Mouse (Mus musculus): Measurements from ENCODE around the gene Dact3.

Gene Dact3

GRCm38 (mm10) chr7:16845072-16845819, 29.9 kb upstream of the Dact3 start:
- peak; percentile 62 for DNase-seq (ENCODE audit: low read depth, low spot score)
- Histone ChIP-seq H3K36me3 (ENCODE audit: control insufficient read depth, insufficient read depth, low read length, poor library complexity, severe bottlenecking) (peaks cover 20% of the 10 kb centered on the region), H3K27me3 (ENCODE audit: control insufficient read depth, insufficient read depth, low read length, poor library complexity, severe bottlenecking) (no peaks in the 10 kb centered on the region)

- Histone ChIP-seq H3K27me3 (ENCODE audit: control insufficient read depth, insufficient read depth, low read length, poor library complexity, severe bottlenecking) (no peaks in the 10 kb centered on the region), H3K36me3 (ENCODE audit: control insufficient read depth, insufficient read depth, low read length, poor library complexity, severe bottlenecking) (peaks cover 24% of the 10 kb centered on the region)
- DNase-seq (ENCODE audit: low read depth, low spot score): no peak
Observed at GRCm38 (mm10) chr7:16845820-16846167, 29.3 kb upstream of the Dact3 start.

GRCm38 (mm10) chr7:16846775-16847174, 28.3 kb upstream of the Dact3 start:
- Histone ChIP-seq H3K27me3 (ENCODE audit: control insufficient read depth, insufficient read depth, low read length, poor library complexity, severe bottlenecking) (no peaks in the 10 kb centered on the region), H3K36me3 (ENCODE audit: control insufficient read depth, insufficient read depth, low read length, poor library complexity, severe bottlenecking) (peaks cover 24% of the 10 kb centered on the region)
- DNase-seq (ENCODE audit: low read depth, low spot score): no peak

- H3K27me3 ChIP-seq (ENCODE audit: control insufficient read depth, insufficient read depth, low read length, poor library complexity, severe bottlenecking): no peaks in the 10 kb centered on the region
- DNase-seq (ENCODE audit: low read depth, low spot score): no peak
- peaks cover 29% of the 10 kb centered on the region for H3K36me3 ChIP-seq (ENCODE audit: control insufficient read depth, insufficient read depth, low read length, poor library complexity, severe bottlenecking)
Observed at GRCm38 (mm10) chr7:16847507-16847906, 27.6 kb upstream of the Dact3 start.

GRCm38 (mm10) chr7:16848579-16848978, 26.5 kb upstream of the Dact3 start:
- DNase-seq (ENCODE audit: low read depth, low spot score): peak; percentile 65
- H3K27me3 ChIP-seq (ENCODE audit: control insufficient read depth, insufficient read depth, low read length, poor library complexity, severe bottlenecking): no peaks in the 10 kb centered on the region

GRCm38 (mm10) chr7:16851636-16852035, 23.5 kb upstream of the Dact3 start:
- H3K36me3 ChIP-seq (ENCODE audit: control insufficient read depth, insufficient read depth, low read length, poor library complexity, severe bottlenecking): peaks cover 56% of the 10 kb centered on the region
- no peak for DNase-seq (ENCODE audit: low read depth, low spot score)
- no peaks in the 10 kb centered on the region for H3K27me3 ChIP-seq (ENCODE audit: control insufficient read depth, insufficient read depth, low read length, poor library complexity, severe bottlenecking)

More at GRCm38 (mm10) chr7:16848579-16848978, 26.5 kb upstream of the Dact3 start:
- H3K36me3 ChIP-seq (ENCODE audit: control insufficient read depth, insufficient read depth, low read length, poor library complexity, severe bottlenecking): peaks cover 38% of the 10 kb centered on the region

GRCm38 (mm10) chr7:16853302-16853831, 21.8 kb upstream of the Dact3 start:
- H3K27me3 ChIP-seq (ENCODE audit: control insufficient read depth, insufficient read depth, low read length, poor library complexity, severe bottlenecking): no peaks in the 10 kb centered on the region
- DNase-seq (ENCODE audit: low read depth, low spot score): no peak
- H3K36me3 ChIP-seq (ENCODE audit: control insufficient read depth, insufficient read depth, low read length, poor library complexity, severe bottlenecking): peaks cover 59% of the 10 kb centered on the region

- peaks cover 49% of the 10 kb centered on the region for H3K36me3 ChIP-seq (ENCODE audit: control insufficient read depth, insufficient read depth, low read length, poor library complexity, severe bottlenecking)
- peak; percentile 78 for DNase-seq (ENCODE audit: low read depth, low spot score)
- H3K27me3 ChIP-seq (ENCODE audit: control insufficient read depth, insufficient read depth, low read length, poor library complexity, severe bottlenecking): no peaks in the 10 kb centered on the region
Observed at GRCm38 (mm10) chr7:16858336-16858735, 16.8 kb upstream of the Dact3 start.

- Histone ChIP-seq H3K27me3 (ENCODE audit: control insufficient read depth, insufficient read depth, low read length, poor library complexity, severe bottlenecking) (no peaks in the 10 kb centered on the region), H3K36me3 (ENCODE audit: control insufficient read depth, insufficient read depth, low read length, poor library complexity, severe bottlenecking) (peaks cover 42% of the 10 kb centered on the region)
- peak; percentile 80 for DNase-seq (ENCODE audit: low read depth, low spot score)
Observed at GRCm38 (mm10) chr7:16859902-16860651, 15.0 kb upstream of the Dact3 start.

- peaks cover 42% of the 10 kb centered on the region for H3K36me3 ChIP-seq (ENCODE audit: control insufficient read depth, insufficient read depth, low read length, poor library complexity, severe bottlenecking)
- DNase-seq (ENCODE audit: low read depth, low spot score): no peak
- H3K27me3 ChIP-seq (ENCODE audit: control insufficient read depth, insufficient read depth, low read length, poor library complexity, severe bottlenecking): no peaks in the 10 kb centered on the region
Observed at GRCm38 (mm10) chr7:16867488-16867887, 7.6 kb upstream of the Dact3 start.

- Histone ChIP-seq H3K27me3 (ENCODE audit: control insufficient read depth, insufficient read depth, low read length, poor library complexity, severe bottlenecking) (no peaks in the 10 kb centered on the region), H3K36me3 (ENCODE audit: control insufficient read depth, insufficient read depth, low read length, poor library complexity, severe bottlenecking) (peaks cover 34% of the 10 kb centered on the region)
- DNase-seq (ENCODE audit: low read depth, low spot score): no peak
Observed at GRCm38 (mm10) chr7:16869497-16869896, 5.6 kb upstream of the Dact3 start.

- Histone ChIP-seq H3K27me3 (ENCODE audit: control insufficient read depth, insufficient read depth, low read length, poor library complexity, severe bottlenecking) (no peaks in the 10 kb centered on the region), H3K36me3 (ENCODE audit: control insufficient read depth, insufficient read depth, low read length, poor library complexity, severe bottlenecking) (peaks cover 27% of the 10 kb centered on the region)
- DNase-seq (ENCODE audit: low read depth, low spot score): no peak
Observed at GRCm38 (mm10) chr7:16871600-16871999, 3.5 kb upstream of the Dact3 start.

- Histone ChIP-seq H3K27me3 (ENCODE audit: control insufficient read depth, insufficient read depth, low read length, poor library complexity, severe bottlenecking) (no peaks in the 10 kb centered on the region), H3K36me3 (ENCODE audit: control insufficient read depth, insufficient read depth, low read length, poor library complexity, severe bottlenecking) (peaks cover 22% of the 10 kb centered on the region)
- no peak for DNase-seq (ENCODE audit: low read depth, low spot score)
Observed at GRCm38 (mm10) chr7:16872478-16872877, 2.6 kb upstream of the Dact3 start.

- Histone ChIP-seq H3K36me3 (ENCODE audit: control insufficient read depth, insufficient read depth, low read length, poor library complexity, severe bottlenecking) (peaks cover 18% of the 10 kb centered on the region), H3K27me3 (ENCODE audit: control insufficient read depth, insufficient read depth, low read length, poor library complexity, severe bottlenecking) (no peaks in the 10 kb centered on the region)
- DNase-seq (ENCODE audit: low read depth, low spot score): no peak
Observed at GRCm38 (mm10) chr7:16873392-16873791, 1.7 kb upstream of the Dact3 start.

GRCm38 (mm10) chr7:16874190-16874589, 927 bp upstream of the Dact3 start:
- Histone ChIP-seq H3K27me3 (ENCODE audit: control insufficient read depth, insufficient read depth, low read length, poor library complexity, severe bottlenecking) (no peaks in the 10 kb centered on the region), H3K36me3 (ENCODE audit: control insufficient read depth, insufficient read depth, low read length, poor library complexity, severe bottlenecking) (peaks cover 17% of the 10 kb centered on the region)
- peak; percentile 88 for DNase-seq (ENCODE audit: low read depth, low spot score)
